Mouse (Mus musculus) forebrain, postnatal 0 days (tissue): Measurements from ENCODE around the gene Ryk. TPM values are rescaled to one million over a fixed set of nuclear protein-coding genes. Genes with fewer than 3 reads are reported as not detected.

Experiments used
- ATAC-seq: fragments of 200-750 bp; cut with Nextera tagmentation; 2 replicates; pipeline ENCODE4 v1.8.0; 2017; ENCODE audit warnings: mild to moderate bottlenecking, moderate library complexity
- DNase-seq: peaks from one replicate; pipeline ENCODE4 v3.0.0-alpha.2; 2015
- H3K27ac ChIP-seq: fragments of 300-500 bp; sonication (generic); 2 replicates; pipeline ENCODE4 v1.5.1; 2014; ENCODE audit warnings: low read depth, mild to moderate bottlenecking, antibody characterized with exemption, low read length, moderate library complexity, mixed read lengths
- H3K27me3 ChIP-seq: fragments of 300-500 bp; sonication (generic); 2 replicates; pipeline ENCODE4 v1.6.1; 2014; ENCODE audit warnings: mild to moderate bottlenecking, low read length, mixed read lengths; ENCODE audit not compliant: insufficient read depth
- H3K36me3 ChIP-seq: fragments of 300-500 bp; sonication (generic); 2 replicates; pipeline ENCODE4 v1.6.1; 2014; ENCODE audit warnings: mild to moderate bottlenecking, moderate library complexity; ENCODE audit not compliant: insufficient read depth
- H3K4me1 ChIP-seq: fragments of 300-500 bp; sonication (generic); 2 replicates; pipeline ENCODE4 v1.6.1; 2014; ENCODE audit warnings: antibody characterized with exemption; ENCODE audit not compliant: insufficient read depth
- H3K4me2 ChIP-seq: fragments of 300-500 bp; sonication (generic); 2 replicates; pipeline ENCODE4 v1.6.1; 2014; ENCODE audit warnings: low read depth, mild to moderate bottlenecking, moderate library complexity
- H3K4me3 ChIP-seq: fragments of 300-500 bp; sonication (generic); 2 replicates; pipeline ENCODE4 v1.5.1; 2014; ENCODE audit warnings: low read depth, low read length, mixed read lengths
- H3K9ac ChIP-seq: fragments of 300-500 bp; sonication (generic); 2 replicates; pipeline ENCODE4 v1.6.1; 2014; ENCODE audit warnings: mild to moderate bottlenecking
- H3K9me3 ChIP-seq: fragments of 300-500 bp; sonication (generic); 2 replicates; pipeline ENCODE4 v1.6.1; 2016; ENCODE audit warnings: low read length
- CTCF ChIP-seq: sonication (generic); IDR thresholded peaks from 2 replicates; pipeline ENCODE4 v1.5.1; 2016; ENCODE audit warnings: antibody characterized with exemption, control low read depth, low read depth
- WGBS: fragments of 180-500 bp; shearing (Covaris S2); extraction: QIAGEN DNeasy Blood & Tissue Kit; methylation state at CpG from one replicate; pipeline ENCODE4 v1.1.7; 2014; 5-methylcytosine and 5-hydroxymethylcytosine counted together
- polyA plus RNA-seq: library from polyadenylated mRNA; unstranded; fragments of >200 nt; fragmentation: Nextera tagmentation; extraction: Ambion mirVana; gene quantifications from 2 replicates; pipeline ENCODE4 v1.2.1, GENCODE M21; 2015
- total RNA-seq: library from RNA; depleted of rRNA; stranded (reverse); fragments of >200 nt; gene quantifications from 2 replicates; pipeline ENCODE4 v1.2.3, GENCODE M21; 2014

Gene Ryk
- total and polyA plus RNA-seq, 2 experiments from 2014 or later, result 16.6 to 59.5 TPM

GRCm38 (mm10) chr9:102879545-102879944, 44.8 kb downstream of the Ryk start:
- H3K4me3 ChIP-seq, result no peak overlapping the region
- H3K27me3 ChIP-seq, result no peaks in the 10 kb centered on the region
- TF ChIP-seq CTCF, result peak; percentile 78
- H3K27ac ChIP-seq, result no peak overlapping the region
- 60% methylated on average over 8 of the region's 8 CpGs for WGBS
- ATAC-seq, result peak; percentile 58; the same call in 1 of the 2 replicates
- H3K4me2 ChIP-seq, result no peak overlapping the region
- peaks cover 32% of the 10 kb centered on the region for H3K36me3 ChIP-seq
- DNase-seq, result peak; percentile 80
- no peak overlapping the region for H3K9ac ChIP-seq
- H3K9me3 ChIP-seq, result no peaks in the 10 kb centered on the region
- no peaks in the 10 kb centered on the region for H3K4me1 ChIP-seq

GRCm38 (mm10) chr9:102884703-102885102, 50.0 kb downstream of the Ryk start:
- H3K27ac ChIP-seq, result no peak overlapping the region
- TF ChIP-seq CTCF, result no peak
- no peaks in the 10 kb centered on the region for H3K27me3 ChIP-seq
- ATAC-seq (no peak), DNase-seq (no peak)
- H3K4me2 ChIP-seq, result no peak overlapping the region
- no peaks in the 10 kb centered on the region for H3K4me1 ChIP-seq
- H3K4me3 ChIP-seq, result no peak overlapping the region
- 96% methylated on average over 9 of the region's 9 CpGs for WGBS
- H3K9me3 ChIP-seq, result no peaks in the 10 kb centered on the region
- no peak overlapping the region for H3K9ac ChIP-seq
- peaks cover 16% of the 10 kb centered on the region for H3K36me3 ChIP-seq

- Histone ChIP-seq H3K4me1 (no peaks in the 10 kb centered on the region), H3K27ac (no peak overlapping the region), H3K4me3 (no peak overlapping the region), H3K9ac (no peak overlapping the region), H3K36me3 (peaks cover 20% of the 10 kb centered on the region), H3K27me3 (no peaks in the 10 kb centered on the region), H3K9me3 (no peaks in the 10 kb centered on the region), H3K4me2 (no peak overlapping the region)
- no peak for TF ChIP-seq CTCF
- no peak for DNase-seq
- 75% methylated on average over 9 of the region's 9 CpGs for WGBS
- no peak for ATAC-seq
These were observed 55.4 kb downstream of the Ryk start for GRCm38 (mm10) chr9:102890166-102890565.

GRCm38 (mm10) chr9:102892480-102893355, 58.0 kb downstream of the Ryk start:
- Histone ChIP-seq H3K9ac (no peak overlapping the region), H3K4me3 (no peak overlapping the region), H3K4me1 (no peaks in the 10 kb centered on the region), H3K27me3 (no peaks in the 10 kb centered on the region), H3K27ac (no peak overlapping the region), H3K4me2 (no peak overlapping the region), H3K36me3 (peaks cover 12% of the 10 kb centered on the region), H3K9me3 (no peaks in the 10 kb centered on the region)
- ATAC-seq (no peak), DNase-seq (no peak)
- 68% methylated on average over 7 of the region's 7 CpGs for WGBS
- TF ChIP-seq CTCF, result no peak

GRCm38 (mm10) chr9:102893356-102893870, 58.7 kb downstream of the Ryk start:
- DNase-seq (no peak), ATAC-seq (no peak)
- H3K27me3 ChIP-seq, result no peaks in the 10 kb centered on the region
- H3K4me1 ChIP-seq, result no peaks in the 10 kb centered on the region
- H3K27ac ChIP-seq, result no peak overlapping the region
- H3K4me3 ChIP-seq, result no peak overlapping the region
- no peak for TF ChIP-seq CTCF
- no peak overlapping the region for H3K9ac ChIP-seq
- H3K9me3 ChIP-seq, result no peaks in the 10 kb centered on the region
- 86% methylated on average over 11 of the region's 11 CpGs for WGBS
- H3K4me2 ChIP-seq, result no peak overlapping the region
- H3K36me3 ChIP-seq, result peaks cover 17% of the 10 kb centered on the region

- TF ChIP-seq CTCF, result no peak
- no peak overlapping the region for H3K27ac ChIP-seq
- WGBS, result 91% methylated on average over 6 of the region's 6 CpGs
- no peak overlapping the region for H3K4me3 ChIP-seq
- H3K4me1 ChIP-seq, result no peaks in the 10 kb centered on the region
- no peak overlapping the region for H3K9ac ChIP-seq
- ATAC-seq (no peak), DNase-seq (no peak)
- no peaks in the 10 kb centered on the region for H3K9me3 ChIP-seq
- no peak overlapping the region for H3K4me2 ChIP-seq
- no peaks in the 10 kb centered on the region for H3K27me3 ChIP-seq
- H3K36me3 ChIP-seq, result peaks cover 30% of the 10 kb centered on the region
These were observed 65.2 kb downstream of the Ryk start for GRCm38 (mm10) chr9:102899916-102900315.

- DNase-seq (no peak), ATAC-seq (no peak; the same call in 1 of the 2 replicates)
- H3K36me3 ChIP-seq, result peaks cover 48% of the 10 kb centered on the region
- no peak overlapping the region for H3K9ac ChIP-seq
- no peaks in the 10 kb centered on the region for H3K4me1 ChIP-seq
- no peak overlapping the region for H3K27ac ChIP-seq
- H3K4me3 ChIP-seq, result no peak overlapping the region
- H3K4me2 ChIP-seq, result no peak overlapping the region
- H3K9me3 ChIP-seq, result no peaks in the 10 kb centered on the region
- no peak for TF ChIP-seq CTCF
- 88% methylated on average over 7 of the region's 7 CpGs for WGBS
- no peaks in the 10 kb centered on the region for H3K27me3 ChIP-seq
These were observed 67.6 kb downstream of the Ryk start for GRCm38 (mm10) chr9:102902308-102902707.
